Mouse (Mus musculus) limb, embryonic 10.5 days (tissue): Measurements from ENCODE around the gene Olfr1375. TPM values are rescaled to one million over a fixed set of nuclear protein-coding genes. Genes with fewer than 3 reads are reported as not detected.
A peak's percentile ranks its signal among the peaks of the same experiment; 100 is the strongest.
"Not testable (repeated sequence)": the region's sequence is repeated elsewhere in the genome, so short reads cannot be mapped to it uniquely, and the experiment has no call there.

Experiments
- DNase-seq: peaks from one replicate; pipeline ENCODE4 v3.0.0-alpha.2; 2017; ENCODE audit warnings: low spot score
- H3K27ac ChIP-seq: fragments of 300-500 bp; sonication (generic); 2 replicates; pipeline ENCODE4 v1.5.1; 2016; ENCODE audit warnings: mild to moderate bottlenecking
- H3K27me3 ChIP-seq: fragments of 300-500 bp; sonication (generic); 2 replicates; pipeline ENCODE4 v1.6.1; 2016; ENCODE audit warnings: low read depth, mild to moderate bottlenecking; ENCODE audit not compliant: poor library complexity, severe bottlenecking
- H3K36me3 ChIP-seq: fragments of 300-500 bp; sonication (generic); 2 replicates; pipeline ENCODE4 v1.6.1; 2016; ENCODE audit warnings: mild to moderate bottlenecking, moderate library complexity
- H3K4me1 ChIP-seq: fragments of 300-500 bp; sonication (generic); 2 replicates; pipeline ENCODE4 v1.6.1; 2016
- H3K4me3 ChIP-seq: fragments of 300-500 bp; sonication (generic); 2 replicates; pipeline ENCODE4 v1.5.1; 2016; ENCODE audit warnings: mild to moderate bottlenecking, moderate library complexity
- H3K9me3 ChIP-seq: fragments of 300-500 bp; sonication (generic); replicated peaks from 2 replicates; pipeline ENCODE4 v1.6.1; 2016; ENCODE audit warnings: mild to moderate bottlenecking
- WGBS: fragments of 180-500 bp; shearing (Covaris S2); methylation state at CpG from one replicate; pipeline ENCODE4 v1.1.7; 2016; 5-methylcytosine and 5-hydroxymethylcytosine counted together
- polyA plus RNA-seq: library from polyadenylated mRNA; unstranded; fragments of >200 nt; fragmentation: Nextera tagmentation; extraction: Ambion mirVana; gene quantifications from 2 replicates; pipeline ENCODE4 v1.2.1, GENCODE M21; 2016

Olfr1375 gene
- not detected in 2 replicates for polyA plus RNA-seq

GRCm38 (mm10) chr11:51047809-51048208 is at the start of gene Olfr1375:
Gene Olfr1375 (plus strand): TSS chr11:51048109.
- H3K27ac ChIP-seq, DNase-seq, H3K36me3 ChIP-seq, H3K27me3 ChIP-seq, H3K9me3 ChIP-seq, H3K4me1 ChIP-seq, H3K4me3 ChIP-seq: not testable (repeated sequence)
- 87% methylated on average over 3 of the region's 3 CpGs for WGBS

- Histone ChIP-seq H3K4me3 (no peak within 1 kb of the TSS), H3K4me1 (no peaks in the 10 kb centered on the region), H3K36me3 (no peaks in the 10 kb centered on the region), H3K27ac (no peak within 1 kb of the TSS), H3K27me3 (no peaks in the 10 kb centered on the region), H3K9me3 (no peaks in the 10 kb centered on the region)
- no peak for DNase-seq
- 88% methylated on average over 5 of the region's 5 CpGs for WGBS
These were observed 44.6 kb upstream of the Olfr1375 start, which contains the start of gene Olfr51 for GRCm38 (mm10) chr11:51003296-51003695. Gene Olfr51 (plus strand): TSS chr11:51003596.

- H3K36me3 ChIP-seq: no peaks in the 10 kb centered on the region
- no peak for DNase-seq
- 88% methylated on average over 5 of the region's 5 CpGs for WGBS
- H3K27me3 ChIP-seq: no peaks in the 10 kb centered on the region
- no peaks in the 10 kb centered on the region for H3K4me1 ChIP-seq
- H3K4me3 ChIP-seq: no peak overlapping the region
- H3K9me3 ChIP-seq: no peaks in the 10 kb centered on the region
- no peak overlapping the region for H3K27ac ChIP-seq
These were observed 36.1 kb upstream of the Olfr1375 start for GRCm38 (mm10) chr11:51011821-51012220.

- DNase-seq: no peak
- Histone ChIP-seq H3K36me3 (no peaks in the 10 kb centered on the region), H3K4me3 (no peak within 1 kb of the TSS), H3K27me3 (no peaks in the 10 kb centered on the region), H3K4me1 (no peaks in the 10 kb centered on the region), H3K9me3 (no peaks in the 10 kb centered on the region), H3K27ac (no peak within 1 kb of the TSS)
- 73% methylated on average over 1 of the region's 1 CpGs for WGBS
These were observed 34.0 kb upstream of the Olfr1375 start, which contains the start of gene Olfr54 for GRCm38 (mm10) chr11:51013936-51014335. Gene Olfr54 (plus strand): TSS chr11:51014236.

- H3K36me3 ChIP-seq: no peaks in the 10 kb centered on the region
- DNase-seq: no peak
- no peaks in the 10 kb centered on the region for H3K9me3 ChIP-seq
- 60% methylated on average over 2 of the region's 2 CpGs for WGBS
- H3K27ac ChIP-seq: no peak overlapping the region
- no peaks in the 10 kb centered on the region for H3K4me1 ChIP-seq
- H3K4me3 ChIP-seq: no peak overlapping the region
- H3K27me3 ChIP-seq: no peaks in the 10 kb centered on the region
These were observed 31.6 kb upstream of the Olfr1375 start for GRCm38 (mm10) chr11:51016341-51016740.

GRCm38 (mm10) chr11:51026811-51027210 is 21.1 kb upstream of the Olfr1375 start:
- not testable (repeated sequence) for H3K4me3 ChIP-seq, H3K4me1 ChIP-seq, H3K9me3 ChIP-seq, H3K27ac ChIP-seq, H3K36me3 ChIP-seq, H3K27me3 ChIP-seq, DNase-seq
- 88% methylated on average over 11 of the region's 11 CpGs for WGBS

- not testable (repeated sequence) for H3K4me1 ChIP-seq, H3K27ac ChIP-seq, H3K4me3 ChIP-seq, H3K36me3 ChIP-seq, H3K9me3 ChIP-seq, H3K27me3 ChIP-seq, DNase-seq
- WGBS: 71% methylated on average over 8 of the region's 8 CpGs
These were observed 18.5 kb upstream of the Olfr1375 start for GRCm38 (mm10) chr11:51029381-51029780.

- DNase-seq: no peak
- Histone ChIP-seq H3K27ac (no peak overlapping the region), H3K9me3 (no peaks in the 10 kb centered on the region), H3K27me3 (no peaks in the 10 kb centered on the region), H3K36me3 (no peaks in the 10 kb centered on the region), H3K4me1 (no peaks in the 10 kb centered on the region), H3K4me3 (no peak overlapping the region)
- 67% methylated on average over 2 of the region's 2 CpGs for WGBS
These were observed 17.7 kb upstream of the Olfr1375 start for GRCm38 (mm10) chr11:51030225-51030624.

- 11% methylated on average over 1 of the region's 1 CpGs for WGBS
- no peaks in the 10 kb centered on the region for H3K9me3 ChIP-seq
- H3K4me3 ChIP-seq: no peak overlapping the region
- peak; percentile 33 for DNase-seq
- H3K4me1 ChIP-seq: no peaks in the 10 kb centered on the region
- no peaks in the 10 kb centered on the region for H3K27me3 ChIP-seq
- no peak overlapping the region for H3K27ac ChIP-seq
- no peaks in the 10 kb centered on the region for H3K36me3 ChIP-seq
These were observed 15.1 kb upstream of the Olfr1375 start for GRCm38 (mm10) chr11:51032851-51033250.

GRCm38 (mm10) chr11:51034141-51034540 is 13.8 kb upstream of the Olfr1375 start:
- not testable (repeated sequence) for H3K27me3 ChIP-seq, DNase-seq, H3K4me3 ChIP-seq, H3K4me1 ChIP-seq, H3K36me3 ChIP-seq, H3K27ac ChIP-seq, H3K9me3 ChIP-seq

- no peaks in the 10 kb centered on the region for H3K4me1 ChIP-seq
- no peak overlapping the region for H3K27ac ChIP-seq
- no peaks in the 10 kb centered on the region for H3K36me3 ChIP-seq
- no peaks in the 10 kb centered on the region for H3K9me3 ChIP-seq
- no peaks in the 10 kb centered on the region for H3K27me3 ChIP-seq
- no peak overlapping the region for H3K4me3 ChIP-seq
- 97% methylated on average over 2 of the region's 2 CpGs for WGBS
- DNase-seq: no peak
These were observed 12.0 kb upstream of the Olfr1375 start for GRCm38 (mm10) chr11:51035951-51036350.

- H3K27ac ChIP-seq, H3K4me1 ChIP-seq, H3K9me3 ChIP-seq, H3K27me3 ChIP-seq, H3K4me3 ChIP-seq, DNase-seq, H3K36me3 ChIP-seq: not testable (repeated sequence)
- 84% methylated on average over 3 of the region's 3 CpGs for WGBS
These were observed 3.1 kb upstream of the Olfr1375 start for GRCm38 (mm10) chr11:51044776-51045175.

- WGBS: 81% methylated on average over 2 of the region's 2 CpGs
- no peaks in the 10 kb centered on the region for H3K4me1 ChIP-seq
- H3K9me3 ChIP-seq: no peaks in the 10 kb centered on the region
- H3K27me3 ChIP-seq: no peaks in the 10 kb centered on the region
- H3K4me3 ChIP-seq: no peak overlapping the region
- H3K27ac ChIP-seq: no peak overlapping the region
- H3K36me3 ChIP-seq: no peaks in the 10 kb centered on the region
- no peak for DNase-seq
These were observed 3.8 kb downstream of the Olfr1375 start for GRCm38 (mm10) chr11:51051678-51052077.

- no peaks in the 10 kb centered on the region for H3K9me3 ChIP-seq
- no peaks in the 10 kb centered on the region for H3K36me3 ChIP-seq
- WGBS: 53% methylated on average over 3 of the region's 3 CpGs
- no peaks in the 10 kb centered on the region for H3K27me3 ChIP-seq
- no peak for DNase-seq
- no peak overlapping the region for H3K27ac ChIP-seq
- no peak overlapping the region for H3K4me3 ChIP-seq
- no peaks in the 10 kb centered on the region for H3K4me1 ChIP-seq
These were observed 5.3 kb downstream of the Olfr1375 start for GRCm38 (mm10) chr11:51053230-51053629.
